Mouse (Mus musculus) retina, embryonic 14.5 days (tissue): ENCODE measurements around the gene Anks3.

Source experiments
- DNase-seq: peaks from one replicate; pipeline ENCODE4 v3.0.0-alpha.2; 2015; ENCODE audit warnings: low spot score

The Anks3 gene

GRCm38 (mm10) chr16:4968426-4968825 lies 4.4 kb upstream of the Anks3 start:
- DNase-seq = no peak

- DNase-seq = no peak
These were observed 1.6 kb upstream of the Anks3 start for GRCm38 (mm10) chr16:4965392-4966129.

DNA sequence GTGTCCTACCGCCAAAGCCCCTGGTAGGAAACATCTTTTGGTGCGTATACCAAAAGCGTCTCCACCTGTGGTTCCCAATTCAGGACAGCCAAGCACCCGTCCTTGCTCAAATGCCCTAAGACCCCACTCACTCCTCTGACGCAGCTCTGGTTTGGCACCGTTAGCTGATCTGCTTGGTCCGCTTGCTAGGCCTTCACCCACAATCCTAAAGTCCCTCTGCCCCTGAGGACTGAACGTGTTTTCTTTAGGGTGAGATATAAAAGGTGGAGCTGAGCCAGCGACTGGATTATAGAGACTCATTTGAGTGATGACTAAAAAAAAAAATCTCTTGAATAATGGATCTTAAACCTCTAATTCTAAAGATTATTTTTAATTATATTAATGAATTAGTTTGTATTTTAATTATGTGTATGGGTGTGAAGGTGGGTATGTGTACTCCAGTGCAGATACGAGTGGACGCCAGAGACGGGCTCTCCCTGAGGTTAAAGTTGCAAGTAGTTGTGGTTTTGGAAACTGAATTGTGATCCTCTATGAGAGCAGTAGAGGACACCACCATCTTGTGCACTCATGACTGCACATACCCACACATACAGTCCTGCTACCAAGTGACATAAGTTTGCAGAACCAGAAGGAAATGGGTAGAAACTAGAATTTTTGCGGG lies 856 bp upstream of the Anks3 start:
- DNase-seq = no peak

DNA sequence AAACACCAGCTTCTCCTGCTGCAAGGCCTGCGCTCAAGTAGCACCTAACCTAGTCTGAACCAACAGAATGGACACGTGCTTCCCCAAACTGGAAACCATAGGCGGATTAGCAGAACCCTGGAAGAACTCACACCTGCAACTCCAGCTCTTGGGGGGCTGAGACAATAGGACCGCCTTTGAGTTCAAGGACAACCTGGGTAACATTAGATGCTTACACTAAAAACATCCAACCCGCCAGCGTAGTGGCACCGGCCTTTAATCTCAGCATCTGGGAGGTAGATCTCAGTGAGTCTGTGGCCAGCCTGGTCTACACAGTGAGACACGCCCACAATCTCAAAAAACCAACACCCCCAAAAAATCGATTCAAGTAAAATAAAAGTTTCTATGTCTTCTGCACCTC lies 659 bp downstream of the Anks3 start:
- DNase-seq = no peak

DNA sequence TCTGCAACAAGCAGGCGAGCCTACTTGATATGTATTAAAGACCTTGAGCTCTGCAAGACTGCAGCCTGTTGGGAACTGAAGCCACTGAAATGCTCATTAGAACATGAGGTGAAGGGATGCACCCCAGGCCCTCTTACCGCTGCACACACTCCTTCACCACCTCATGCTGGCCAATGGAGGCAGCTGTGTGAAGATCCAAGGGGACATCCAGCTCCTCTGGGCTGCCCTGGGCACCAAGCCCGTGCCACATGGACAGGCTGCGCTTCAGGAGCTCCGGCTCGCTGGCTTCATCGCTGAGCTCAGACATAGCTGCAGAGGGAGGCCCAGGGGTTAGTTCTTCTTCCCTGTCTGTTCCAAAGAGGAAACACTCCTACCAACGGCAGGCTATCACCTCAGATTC lies 3.7 kb downstream of the Anks3 start:
- DNase-seq = no peak

- no peak for DNase-seq
These were observed 6.6 kb downstream of the Anks3 start for GRCm38 (mm10) chr16:4957446-4957845.

- no peak for DNase-seq
These were observed 7.4 kb downstream of the Anks3 start for GRCm38 (mm10) chr16:4956609-4957008.

DNA sequence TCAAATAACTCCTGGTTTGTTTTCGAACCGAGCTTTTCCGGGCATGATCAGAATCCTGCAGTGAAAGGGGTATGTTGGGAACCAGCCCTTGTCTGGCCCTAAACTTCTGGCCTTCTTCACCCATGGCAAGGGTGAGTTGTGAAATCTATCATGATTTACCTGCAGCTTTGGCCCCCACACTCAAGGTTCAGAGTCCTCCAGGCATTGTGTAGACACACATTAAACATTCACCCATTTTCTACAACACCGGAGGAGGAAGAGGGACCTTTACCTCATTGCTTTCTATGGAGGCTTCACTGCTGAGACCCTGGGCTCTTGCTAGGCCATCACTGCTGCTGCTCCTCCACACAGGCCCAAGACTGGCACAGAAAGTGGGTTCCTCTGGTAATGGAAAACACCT lies 16.6 kb downstream of the Anks3 start:
- no peak for DNase-seq

DNA sequence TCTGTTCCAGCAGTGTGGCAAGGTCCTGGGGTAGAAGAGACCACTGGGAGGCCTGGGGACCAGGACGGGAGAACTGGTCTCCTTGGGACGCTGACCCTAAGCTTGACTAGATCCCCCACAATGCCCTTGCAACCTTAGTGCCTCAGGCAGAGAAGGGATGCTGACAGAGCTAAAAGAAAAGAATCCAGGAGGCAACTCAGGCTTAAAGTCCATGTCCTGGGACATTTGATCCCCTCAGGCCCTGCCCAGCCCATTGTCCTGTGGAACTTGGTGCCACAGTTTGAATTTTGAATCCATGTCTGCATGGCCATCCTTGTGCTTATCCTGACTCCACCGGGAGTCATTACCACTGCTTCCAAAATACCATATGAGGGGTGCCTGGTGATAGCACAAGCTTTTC lies 17.9 kb downstream of the Anks3 start:
- no peak for DNase-seq

- DNase-seq = no peak
These were observed 18.6 kb downstream of the Anks3 start for GRCm38 (mm10) chr16:4945415-4945814.

DNA sequence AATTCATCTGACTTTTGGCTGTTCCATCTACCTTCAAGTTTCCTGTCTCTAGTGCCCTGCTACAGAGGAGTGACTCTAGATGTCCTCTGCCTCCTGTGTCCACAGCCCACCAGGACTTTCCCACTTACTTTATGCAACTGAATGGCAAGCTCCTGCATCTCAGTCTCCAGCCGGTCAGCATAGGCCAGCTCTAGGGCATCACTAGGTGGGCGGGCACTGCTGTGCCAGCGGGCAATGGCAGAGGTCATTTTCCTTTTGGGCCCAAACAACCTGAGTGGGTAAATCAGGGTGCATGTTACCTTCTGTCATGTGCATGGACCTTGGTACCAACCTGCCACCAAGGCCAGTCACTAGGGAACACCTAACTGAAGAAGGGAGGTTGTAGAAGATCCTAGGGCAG lies 20.6 kb downstream of the Anks3 start:
- DNase-seq = no peak

GRCm38 (mm10) chr16:4942868-4943267 lies 21.1 kb downstream of the Anks3 start:
- no peak for DNase-seq

GRCm38 (mm10) chr16:4941016-4941415 lies 23.0 kb downstream of the Anks3 start:
- no peak for DNase-seq

GRCm38 (mm10) chr16:4940311-4940850 lies 23.6 kb downstream of the Anks3 start:
- no peak for DNase-seq

- DNase-seq = peak; percentile 32
These were observed 24.6 kb downstream of the Anks3 start for GRCm38 (mm10) chr16:4939412-4939811.

GRCm38 (mm10) chr16:4938989-4939388 lies 25.0 kb downstream of the Anks3 start:
- peak; percentile 96 for DNase-seq

GRCm38 (mm10) chr16:4938461-4938860 lies 25.5 kb downstream of the Anks3 start, which contains the start of gene Nudt16l1:
Nudt16l1 (plus strand) TSS chr16:4938761.
- DNase-seq = no peak

- DNase-seq = no peak
These were observed 26.4 kb downstream of the Anks3 start for GRCm38 (mm10) chr16:4937351-4938190.

DNA sequence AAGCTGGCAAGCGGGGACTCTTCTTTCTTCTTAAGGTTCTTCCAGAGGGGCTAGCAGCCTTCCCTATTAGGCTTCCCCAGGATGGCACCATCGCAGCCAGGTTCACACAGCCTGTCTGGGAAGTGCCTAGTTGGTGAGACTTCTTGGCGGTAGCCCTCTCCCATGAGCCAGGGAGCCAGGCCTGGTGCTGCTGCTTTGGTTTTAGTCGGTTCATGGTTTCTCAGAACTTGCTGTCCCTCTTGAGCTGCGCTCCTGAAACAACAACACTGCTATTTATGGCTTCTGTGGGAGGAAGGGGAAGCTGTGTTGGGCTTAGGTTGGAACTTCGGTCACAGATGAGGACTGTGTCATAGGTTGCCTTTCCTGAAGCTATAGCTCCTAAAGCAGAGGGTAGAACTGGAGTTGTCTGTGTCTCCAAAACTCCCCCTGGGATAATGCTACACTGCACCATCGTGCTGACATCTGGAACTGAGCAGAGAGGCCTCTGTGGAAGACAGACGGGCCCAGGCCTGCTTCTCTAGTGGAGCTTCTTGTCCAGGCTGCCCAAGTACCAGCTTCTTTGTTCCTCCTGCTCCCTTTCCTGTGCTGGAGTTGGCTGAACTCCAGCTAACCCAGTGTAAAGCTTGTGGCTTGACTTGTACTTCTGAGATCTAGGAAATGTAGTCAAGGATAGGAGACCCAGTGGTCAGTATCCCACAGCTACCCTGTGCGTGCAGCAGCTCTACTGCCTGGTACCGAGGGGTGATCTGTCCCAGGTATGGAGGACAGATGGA lies 27.9 kb downstream of the Anks3 start:
- DNase-seq = no peak

GRCm38 (mm10) chr16:4935430-4935829 lies 28.6 kb downstream of the Anks3 start:
- no peak for DNase-seq

DNA sequence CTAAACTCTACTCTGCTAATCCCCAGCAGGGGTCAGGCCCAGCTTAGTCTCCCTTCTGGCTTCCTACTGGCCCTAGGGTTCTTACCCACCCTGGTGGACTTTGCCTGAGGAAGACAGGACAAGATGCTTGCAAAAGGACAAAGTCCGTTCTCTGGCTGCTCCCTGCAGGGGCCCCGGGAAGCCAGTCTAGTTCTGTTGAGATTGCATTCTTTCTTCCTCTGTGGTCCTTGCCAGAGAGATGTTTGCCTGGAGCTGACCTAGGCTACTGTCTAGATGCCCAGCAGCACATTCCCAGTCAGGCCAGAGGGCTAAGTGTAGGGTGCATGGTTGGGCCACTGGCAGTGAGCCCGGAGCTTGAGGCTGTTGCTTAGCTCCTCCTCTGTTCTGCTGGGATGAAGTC lies 31.6 kb downstream of the Anks3 start:
- DNase-seq = no peak

DNA sequence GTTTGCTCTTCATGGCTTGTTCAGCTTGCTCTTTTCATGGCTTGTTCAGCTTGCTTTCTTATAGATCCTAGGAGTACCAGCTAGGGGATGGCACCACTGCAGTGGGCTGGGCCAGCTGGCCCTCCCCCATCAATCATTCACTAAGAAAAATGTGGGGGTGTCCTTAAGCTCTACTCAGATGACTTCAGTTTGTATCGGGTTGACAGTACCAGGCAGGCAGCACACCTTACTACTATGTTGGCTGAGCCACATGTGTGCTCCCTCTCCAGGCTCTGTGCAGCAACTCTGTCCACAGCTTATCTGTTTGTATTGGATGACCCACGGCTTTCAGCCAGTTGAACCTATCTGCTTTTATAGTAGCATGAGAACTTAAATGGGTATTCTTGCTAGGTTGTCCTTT lies 35.5 kb downstream of the Anks3 start:
- no peak for DNase-seq
